Mouse (Mus musculus): Measurements from ENCODE around the gene Zfp580. TPM values are rescaled to one million over a fixed set of nuclear protein-coding genes. Genes with fewer than 3 reads are reported as not detected.
"Not testable (repeated sequence)": the region's sequence is repeated elsewhere in the genome, so short reads cannot be mapped to it uniquely, and the experiment has no call there.

The Zfp580 gene
- not detected in 2 replicates for total RNA-seq (2015; ENCODE audit: low replicate concordance)
- 0.26 TPM in 1 of 2 replicates, not detected in the other for total RNA-seq (2017; ENCODE audit: low replicate concordance)

DNA sequence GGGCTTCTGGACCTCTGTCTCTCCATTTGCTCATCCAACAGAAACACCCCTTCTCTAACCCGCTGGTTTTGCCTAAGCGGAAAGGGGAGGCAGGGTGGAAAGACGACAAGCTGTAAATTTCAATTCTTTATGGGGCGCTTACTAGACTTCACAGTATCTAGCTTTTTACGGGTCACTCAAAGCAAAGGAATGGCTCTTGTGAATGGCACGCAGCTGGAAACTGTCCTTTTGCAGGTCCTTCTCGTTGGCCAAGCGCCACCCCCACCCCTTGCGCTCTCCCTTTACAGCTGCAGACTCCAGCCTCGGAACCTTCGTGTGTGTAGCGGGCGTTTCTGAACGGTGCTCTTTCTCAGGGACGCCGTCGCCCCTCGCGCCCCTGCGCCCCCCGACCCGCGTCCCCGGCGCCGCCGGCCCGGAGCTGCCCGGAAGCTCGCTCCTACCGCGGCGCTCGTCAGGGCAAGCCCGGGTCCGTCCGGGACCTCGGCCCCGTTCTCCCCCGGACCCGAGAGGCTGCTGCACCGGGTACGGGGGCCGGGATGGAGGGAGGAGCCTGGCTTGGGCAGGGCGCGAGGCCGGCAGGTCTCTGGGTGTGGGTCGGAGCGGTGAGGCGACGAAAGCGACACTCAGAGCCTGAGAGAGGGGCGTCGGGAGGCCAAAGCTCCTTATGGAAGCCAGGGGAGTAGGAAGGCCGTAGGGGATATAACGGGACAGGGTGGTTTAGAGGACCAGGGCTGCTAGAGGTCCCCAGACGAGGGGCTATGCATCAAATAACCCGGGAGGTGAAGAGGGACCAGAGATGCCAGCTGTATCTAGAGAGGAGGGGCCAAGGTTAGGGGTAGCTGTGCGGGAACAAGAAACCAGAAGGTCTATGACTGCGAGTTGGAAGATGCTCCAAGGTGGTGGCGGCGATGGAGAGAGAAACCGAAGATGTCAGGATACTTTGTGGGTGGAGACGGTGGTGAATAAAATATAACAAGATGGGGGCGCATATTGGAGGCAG is at the start of gene Zfp580:
TSS of gene Zfp580 (plus strand) at position 346 of the 1,000 bp plus-strand sequence.
- ATAC-seq (replicated peaks; ENCODE audit: low FRiP score, poor library complexity, severe bottlenecking), result no peak

DNA sequence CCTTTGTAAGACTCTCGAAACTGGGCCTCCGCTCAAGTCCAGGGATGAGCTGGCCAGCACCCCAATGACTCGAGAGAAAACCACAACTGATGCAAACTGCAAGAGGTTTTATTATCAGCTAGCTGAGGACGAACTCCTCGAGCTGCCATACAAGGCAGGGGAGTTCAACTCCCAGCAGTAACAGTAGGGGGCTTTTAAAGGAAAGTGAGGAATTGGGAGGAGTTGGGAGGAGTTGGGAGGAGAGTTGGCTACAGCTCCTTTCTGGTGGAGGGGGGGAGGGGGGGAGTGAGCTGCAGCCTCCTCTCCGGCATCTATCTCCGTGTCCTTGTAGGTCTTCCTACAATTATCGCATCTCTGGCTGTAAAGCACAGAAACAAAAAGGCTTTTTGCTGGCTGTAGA is 48.5 kb upstream of the Zfp580 start:
- ATAC-seq (replicated peaks; ENCODE audit: low FRiP score, poor library complexity, severe bottlenecking), result not testable (repeated sequence)

DNA sequence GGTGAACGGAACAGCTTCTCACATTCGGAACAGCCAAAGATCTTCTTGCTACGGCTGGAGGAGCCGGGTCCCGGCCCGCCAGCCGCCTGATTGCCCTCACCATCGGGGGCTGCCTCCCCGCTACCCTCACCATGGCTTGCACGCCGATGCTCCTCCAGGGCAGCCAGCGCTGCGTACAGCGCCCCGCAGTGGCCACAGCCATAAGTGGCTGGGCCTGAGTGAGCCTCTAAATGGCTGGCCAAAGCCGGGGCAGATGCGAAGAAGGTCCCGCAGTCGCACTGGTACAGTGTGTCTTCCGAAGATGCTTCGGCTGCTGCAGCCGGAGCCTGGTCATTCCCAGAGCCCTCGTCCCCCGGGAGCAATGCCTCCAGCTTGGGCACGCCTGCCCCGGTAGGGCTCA is 43.1 kb upstream of the Zfp580 start:
- no peak for ATAC-seq (replicated peaks; ENCODE audit: low FRiP score, poor library complexity, severe bottlenecking)

DNA sequence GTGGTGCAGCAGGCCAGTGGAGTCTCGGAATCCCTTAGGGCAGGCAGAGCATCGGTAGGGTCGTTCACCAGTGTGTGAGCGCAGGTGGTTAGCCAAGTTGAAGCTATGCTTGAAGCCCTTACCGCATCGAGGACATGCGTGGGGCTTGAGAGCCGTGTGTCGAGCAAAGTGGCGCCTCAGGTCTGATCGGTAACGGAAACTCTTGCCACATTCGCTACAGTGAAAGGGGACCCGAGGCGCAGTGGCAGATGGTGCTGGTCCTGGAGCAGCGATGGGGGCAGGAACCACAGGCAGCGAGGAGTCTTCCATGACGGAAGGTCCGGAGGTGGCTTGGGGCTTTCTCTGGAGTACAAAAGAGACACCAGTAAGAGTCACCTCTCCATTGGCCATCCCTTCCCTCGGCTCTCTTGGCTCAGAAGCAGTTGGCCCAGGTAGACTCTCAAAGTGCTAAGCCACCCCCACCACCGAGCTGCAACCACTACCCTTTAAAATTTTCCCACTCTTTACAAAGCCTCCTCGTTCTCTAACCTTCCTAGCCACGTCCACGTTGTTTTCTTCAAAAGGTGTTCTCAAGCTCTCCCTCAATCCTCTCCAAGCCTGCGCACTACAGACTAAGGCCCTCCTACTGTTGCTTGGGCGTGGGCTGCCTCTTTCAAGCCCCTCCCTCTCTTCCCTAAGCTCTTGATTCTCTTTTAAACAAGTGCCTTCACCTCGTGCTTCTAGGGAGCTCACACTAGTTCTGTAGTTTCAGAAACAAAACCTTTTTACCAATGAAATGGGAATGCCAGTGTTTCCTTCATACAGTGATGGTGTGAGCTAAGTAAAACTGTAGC is 38.4 kb upstream of the Zfp580 start:
- ATAC-seq (replicated peaks; ENCODE audit: low FRiP score, poor library complexity, severe bottlenecking), result no peak

DNA sequence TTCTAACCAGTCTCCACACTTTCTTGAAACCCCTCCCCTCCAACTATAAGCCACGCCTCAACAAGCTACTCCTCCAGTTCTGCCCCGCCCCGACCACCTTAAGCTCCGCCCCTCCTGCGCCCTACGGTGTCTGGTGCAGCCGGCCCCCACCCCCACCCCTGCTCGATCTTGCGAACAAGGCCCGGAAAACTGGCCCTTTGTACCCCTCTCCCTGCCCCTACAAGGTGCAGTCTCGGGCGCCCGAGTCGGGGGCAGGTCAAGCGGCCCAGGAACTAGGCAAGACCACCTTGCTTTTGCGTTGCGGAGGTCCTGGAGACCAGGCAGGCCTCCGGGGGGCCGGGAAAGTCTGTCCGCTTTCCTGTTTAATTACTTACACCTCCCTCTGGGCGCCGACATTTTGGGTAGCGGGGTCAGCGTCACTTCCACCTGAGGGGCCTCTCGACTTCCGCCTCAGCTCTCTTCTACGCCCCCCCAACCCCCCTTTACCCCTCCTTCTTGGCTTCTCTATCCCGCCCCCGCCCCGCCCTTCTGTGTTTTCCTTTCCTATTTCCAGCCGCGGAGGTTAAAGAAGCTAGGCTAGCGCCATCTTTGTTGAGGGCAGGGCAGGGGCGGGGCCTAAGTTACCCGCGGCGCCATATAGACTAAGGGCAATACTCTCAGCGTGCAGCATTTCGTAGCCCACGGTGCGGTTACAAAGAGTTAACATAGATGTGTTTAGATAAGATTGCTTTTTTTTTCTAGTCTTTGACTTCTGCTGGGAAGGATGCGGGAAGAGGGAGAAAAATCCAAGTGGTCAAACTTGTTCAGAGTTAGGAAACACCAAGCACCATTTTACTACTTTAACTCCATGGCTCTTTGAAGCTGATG is 36.9 kb upstream of the Zfp580 start, which contains the start of the genes Zfp524 and Fiz1:
TSS of gene Zfp524 (plus strand) at position 165 of the 867 bp plus-strand sequence.
TSS of gene Fiz1 (minus strand) at position 447 of the 867 bp plus-strand sequence.
- ATAC-seq (replicated peaks; ENCODE audit: low FRiP score, poor library complexity, severe bottlenecking), result peak; percentile 79

DNA sequence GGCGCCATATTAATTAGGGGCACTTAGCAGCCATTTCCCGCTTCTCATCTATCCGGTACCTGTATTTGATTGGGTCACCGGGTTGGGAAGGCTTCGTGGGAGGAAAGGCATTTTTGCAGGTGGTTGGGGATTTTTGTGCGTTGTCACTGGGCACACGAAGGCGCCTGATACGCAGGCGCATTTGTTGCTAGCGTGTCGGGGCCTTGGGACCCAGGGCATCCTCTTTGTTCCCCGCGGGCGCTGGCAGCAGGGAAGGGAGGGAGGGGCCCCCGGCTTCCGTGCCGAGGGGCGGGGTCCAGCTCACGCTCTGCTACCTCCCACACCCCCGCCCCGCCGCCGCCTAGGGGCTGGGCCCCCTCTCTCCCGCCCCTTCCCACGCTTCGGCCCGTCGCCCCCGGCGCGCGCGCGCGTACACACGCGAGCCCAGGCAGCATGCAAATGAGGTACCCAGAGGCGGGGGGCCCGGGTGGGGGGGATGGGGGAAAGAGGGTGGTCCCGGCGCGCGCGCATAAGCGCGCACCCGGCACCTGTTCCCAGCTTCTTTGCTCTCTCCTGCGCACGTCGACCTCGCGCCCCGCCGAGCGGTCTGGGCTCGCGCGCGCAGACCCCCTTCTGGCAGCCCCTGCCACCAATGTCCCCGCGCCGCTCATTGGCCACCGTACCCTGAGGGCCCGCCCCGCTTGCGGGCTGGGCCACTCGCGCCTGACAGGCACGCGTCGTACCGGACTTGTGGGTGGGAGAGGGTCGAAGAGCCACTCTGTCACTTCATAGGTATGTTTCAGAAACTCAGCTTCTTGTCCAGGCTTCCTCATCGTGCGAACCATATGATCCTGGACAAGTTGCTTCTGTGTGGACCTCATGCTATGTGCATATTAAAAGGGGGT is 36.0 kb upstream of the Zfp580 start, which contains the start of gene Gm44973:
TSS of gene Gm44973 (plus strand) at position 379 of the 884 bp plus-strand sequence.
- ATAC-seq (replicated peaks; ENCODE audit: low FRiP score, poor library complexity, severe bottlenecking), result peak; percentile 84

DNA sequence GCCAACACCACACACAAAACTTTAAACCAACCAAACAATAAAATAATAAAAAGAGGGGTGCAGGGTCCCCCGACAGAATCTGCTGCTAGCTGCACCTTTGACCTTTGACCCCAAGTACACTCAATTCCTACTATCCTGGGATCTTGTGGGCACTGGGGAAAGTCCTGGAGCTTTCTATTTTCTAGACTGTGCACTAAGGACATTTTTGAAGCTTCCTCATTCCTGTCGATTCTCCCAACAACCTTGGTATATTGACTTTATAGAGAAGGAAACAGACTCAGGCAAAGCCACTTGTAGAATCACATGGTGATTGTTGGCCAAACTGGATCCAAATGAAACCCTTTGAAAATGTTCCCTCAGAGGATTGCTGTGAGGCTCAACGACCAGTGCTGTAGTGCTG is 35.3 kb upstream of the Zfp580 start:
- no peak for ATAC-seq (replicated peaks; ENCODE audit: low FRiP score, poor library complexity, severe bottlenecking)

DNA sequence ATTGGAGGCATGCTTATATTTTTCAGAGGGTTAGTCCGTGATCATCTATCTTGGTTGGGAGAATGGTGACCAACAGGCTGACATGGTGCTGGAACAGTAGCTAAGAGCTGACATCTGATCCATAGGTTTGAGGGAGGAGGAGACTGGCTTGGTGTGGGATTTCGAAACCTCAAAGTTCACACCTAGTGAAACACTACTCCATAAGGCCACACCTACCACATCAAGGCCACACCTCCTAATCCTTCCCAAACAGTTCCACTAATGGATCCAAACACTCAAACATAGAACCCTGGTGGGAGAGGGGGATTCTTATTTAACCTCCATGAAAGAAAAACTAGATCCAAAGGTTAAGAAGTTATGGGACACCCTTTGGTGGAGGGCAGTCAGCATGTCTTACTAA is 34.4 kb upstream of the Zfp580 start:
- ATAC-seq (replicated peaks; ENCODE audit: low FRiP score, poor library complexity, severe bottlenecking), result no peak

DNA sequence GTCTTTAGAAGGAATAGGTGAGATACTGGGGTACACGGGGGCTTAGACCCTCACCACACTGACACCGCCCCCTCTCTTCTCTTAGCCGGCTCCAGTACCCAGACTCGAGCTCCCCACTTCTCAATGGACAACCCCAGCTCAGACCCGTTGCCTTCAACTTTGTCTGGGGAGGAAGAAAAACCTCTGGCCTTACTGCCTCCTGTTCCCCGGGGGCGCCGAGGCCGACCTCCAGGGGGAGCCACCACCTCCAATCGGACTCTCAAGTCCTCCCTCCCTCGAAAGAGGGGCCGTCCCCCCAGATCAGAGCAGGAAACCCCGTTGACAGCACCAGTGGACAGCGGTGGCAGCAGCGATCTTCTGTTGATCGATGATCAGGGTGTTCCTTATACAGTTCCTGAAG is 34.0 kb upstream of the Zfp580 start:
- no peak for ATAC-seq (replicated peaks; ENCODE audit: low FRiP score, poor library complexity, severe bottlenecking)

DNA sequence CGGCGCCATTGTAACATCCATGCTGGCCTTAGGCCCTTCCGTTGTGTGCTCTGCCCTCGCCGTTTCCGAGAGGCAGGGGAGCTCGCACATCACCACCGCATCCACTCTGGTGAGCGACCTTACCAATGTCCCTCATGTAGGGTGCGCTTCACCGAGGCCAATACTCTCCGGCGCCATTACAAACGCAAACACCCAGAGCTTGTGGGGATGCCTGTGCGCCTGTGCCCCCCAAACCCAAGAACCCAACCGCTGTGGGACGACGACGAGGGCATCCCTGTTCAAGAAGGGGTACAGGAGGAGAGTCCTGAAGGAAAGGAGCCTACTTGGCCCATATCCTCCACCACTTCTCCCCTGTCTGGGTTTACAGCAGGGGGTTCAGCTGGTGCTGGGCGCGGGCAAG is 33.4 kb upstream of the Zfp580 start:
- ATAC-seq (replicated peaks; ENCODE audit: low FRiP score, poor library complexity, severe bottlenecking), result no peak

DNA sequence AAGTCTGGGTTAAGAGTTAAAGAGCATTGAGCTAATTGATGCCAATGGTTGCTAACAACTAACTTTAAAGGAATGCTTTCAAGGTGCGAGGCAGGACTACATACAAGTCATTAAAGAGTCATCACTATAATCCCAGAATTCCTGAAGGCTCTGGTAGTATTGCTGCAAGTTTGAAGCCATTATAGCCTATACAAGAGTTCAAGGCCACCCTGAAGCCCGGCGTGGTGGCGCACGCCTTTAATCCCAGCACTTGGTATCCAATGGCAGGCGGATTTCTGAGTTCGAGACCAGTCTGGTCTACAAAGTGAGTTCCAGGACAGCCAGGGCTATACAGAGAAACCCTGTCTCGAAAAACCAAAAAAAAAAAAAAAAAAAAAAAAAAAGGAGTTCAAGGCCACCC is 31.8 kb upstream of the Zfp580 start:
- ATAC-seq (replicated peaks; ENCODE audit: low FRiP score, poor library complexity, severe bottlenecking), result not testable (repeated sequence)

DNA sequence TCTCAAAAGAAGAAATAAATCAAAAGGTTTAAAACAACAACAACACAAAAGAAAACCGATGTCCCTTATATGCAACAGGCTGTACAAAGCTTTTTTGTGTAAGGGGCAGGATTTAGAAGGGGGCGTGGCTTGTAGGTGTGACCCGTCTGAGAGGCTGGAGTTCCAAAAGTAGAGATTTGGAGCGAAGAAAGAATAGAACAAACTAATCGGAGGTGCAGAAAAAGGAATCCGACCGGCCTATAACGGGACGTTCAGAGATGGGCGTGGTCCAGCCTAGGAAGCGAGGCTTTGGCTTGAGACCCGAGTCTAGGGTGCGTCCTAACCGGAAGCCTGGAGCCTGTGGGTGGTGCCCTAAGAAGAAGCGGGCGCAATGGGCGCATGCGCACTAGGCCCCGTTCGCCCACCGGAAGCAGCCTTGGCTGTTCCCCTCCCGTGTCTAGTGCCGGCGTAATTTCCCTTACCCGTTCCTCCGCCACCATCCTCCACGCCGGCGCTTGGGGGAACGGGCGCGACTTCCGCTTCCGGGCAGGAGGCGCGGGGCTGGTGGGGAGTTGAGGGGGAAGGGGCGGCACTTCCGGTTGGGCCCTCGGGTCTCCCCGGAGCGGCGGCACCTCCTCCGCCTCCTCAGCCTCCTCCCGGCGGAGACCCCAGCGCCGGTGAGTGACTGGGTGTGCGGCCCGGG is 31.2 kb upstream of the Zfp580 start, which contains the start of the genes Zfp865 and Ccdc106:
TSS of gene Zfp865 (plus strand) at position 377 of the 682 bp plus-strand sequence.
TSS of gene Ccdc106 (plus strand) at position 554 of the 682 bp plus-strand sequence.
- ATAC-seq (replicated peaks; ENCODE audit: low FRiP score, poor library complexity, severe bottlenecking), result peak; percentile 94

DNA sequence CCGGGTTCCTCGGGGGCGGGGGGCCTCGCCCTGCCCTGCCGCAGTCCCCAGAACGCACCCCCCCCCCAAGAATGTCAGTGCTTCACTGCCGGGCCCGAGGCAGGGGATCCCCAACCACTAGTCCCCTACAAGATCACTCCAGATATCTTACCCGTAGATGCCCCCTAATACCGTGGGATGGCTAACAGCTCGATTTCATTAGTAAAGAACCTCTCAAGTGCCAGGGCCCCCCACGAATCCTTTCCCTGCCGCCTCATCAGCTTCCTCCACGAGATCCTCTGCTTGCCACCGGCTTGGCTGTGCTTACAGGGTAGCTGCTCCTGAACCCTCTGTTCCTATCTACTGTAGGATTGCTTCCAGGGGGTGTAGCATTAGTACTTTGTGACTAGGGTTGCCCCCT is 30.7 kb upstream of the Zfp580 start:
- no peak for ATAC-seq (replicated peaks; ENCODE audit: low FRiP score, poor library complexity, severe bottlenecking)

DNA sequence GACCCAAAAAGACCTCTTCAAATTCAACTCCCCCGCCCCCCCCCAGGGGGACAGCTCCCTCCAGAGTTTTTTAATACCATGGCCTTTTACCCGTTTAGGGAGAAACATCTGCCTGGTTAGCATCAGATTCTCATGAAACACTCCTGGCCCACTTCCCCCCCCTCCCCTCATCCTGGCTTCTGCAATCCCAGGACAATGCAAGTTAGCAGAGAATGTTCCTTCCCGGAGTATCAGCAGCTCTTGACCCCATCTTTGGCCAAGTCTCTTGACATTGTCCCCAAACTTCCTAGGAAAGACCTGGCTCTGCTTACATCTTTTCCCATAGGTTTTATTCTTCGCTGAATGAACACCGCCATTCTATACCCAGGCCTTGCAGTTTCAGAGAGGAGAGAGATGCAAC is 30.1 kb upstream of the Zfp580 start:
- no peak for ATAC-seq (replicated peaks; ENCODE audit: low FRiP score, poor library complexity, severe bottlenecking)

DNA sequence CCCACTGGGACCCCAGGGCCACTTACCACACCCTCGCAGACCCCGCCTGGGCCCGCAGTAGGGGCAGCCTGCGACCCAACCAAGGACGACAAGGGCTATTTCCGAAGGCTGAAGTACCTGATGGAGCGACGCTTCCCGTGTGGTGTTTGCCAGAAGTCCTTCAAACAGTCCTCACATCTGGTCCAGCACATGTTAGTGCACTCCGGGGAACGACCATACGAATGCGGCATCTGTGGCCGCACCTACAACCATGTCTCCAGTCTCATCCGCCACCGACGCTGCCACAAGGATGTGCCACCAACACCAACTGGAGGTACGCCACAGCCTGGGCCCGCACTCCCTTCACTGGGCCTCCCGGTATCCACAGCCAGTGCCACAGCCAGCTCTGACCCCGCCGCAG is 21.8 kb upstream of the Zfp580 start:
- ATAC-seq (replicated peaks; ENCODE audit: low FRiP score, poor library complexity, severe bottlenecking), result no peak

DNA sequence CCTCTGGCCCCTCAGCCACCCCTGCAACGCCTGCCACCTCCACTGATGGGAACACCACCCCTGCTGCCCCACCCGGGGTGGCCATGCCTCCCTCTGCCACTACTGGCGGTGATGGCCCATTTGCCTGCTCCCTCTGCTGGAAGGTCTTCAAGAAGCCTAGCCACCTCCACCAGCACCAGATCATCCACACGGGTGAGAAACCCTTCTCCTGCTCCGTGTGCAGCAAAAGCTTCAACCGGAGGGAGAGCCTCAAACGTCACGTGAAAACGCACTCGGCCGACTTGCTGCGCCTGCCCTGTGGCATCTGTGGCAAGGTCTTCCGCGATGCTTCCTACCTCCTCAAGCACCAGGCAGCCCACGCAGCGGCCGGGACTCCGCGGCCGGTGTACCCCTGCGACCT is 21.4 kb upstream of the Zfp580 start:
- no peak for ATAC-seq (replicated peaks; ENCODE audit: low FRiP score, poor library complexity, severe bottlenecking)

DNA sequence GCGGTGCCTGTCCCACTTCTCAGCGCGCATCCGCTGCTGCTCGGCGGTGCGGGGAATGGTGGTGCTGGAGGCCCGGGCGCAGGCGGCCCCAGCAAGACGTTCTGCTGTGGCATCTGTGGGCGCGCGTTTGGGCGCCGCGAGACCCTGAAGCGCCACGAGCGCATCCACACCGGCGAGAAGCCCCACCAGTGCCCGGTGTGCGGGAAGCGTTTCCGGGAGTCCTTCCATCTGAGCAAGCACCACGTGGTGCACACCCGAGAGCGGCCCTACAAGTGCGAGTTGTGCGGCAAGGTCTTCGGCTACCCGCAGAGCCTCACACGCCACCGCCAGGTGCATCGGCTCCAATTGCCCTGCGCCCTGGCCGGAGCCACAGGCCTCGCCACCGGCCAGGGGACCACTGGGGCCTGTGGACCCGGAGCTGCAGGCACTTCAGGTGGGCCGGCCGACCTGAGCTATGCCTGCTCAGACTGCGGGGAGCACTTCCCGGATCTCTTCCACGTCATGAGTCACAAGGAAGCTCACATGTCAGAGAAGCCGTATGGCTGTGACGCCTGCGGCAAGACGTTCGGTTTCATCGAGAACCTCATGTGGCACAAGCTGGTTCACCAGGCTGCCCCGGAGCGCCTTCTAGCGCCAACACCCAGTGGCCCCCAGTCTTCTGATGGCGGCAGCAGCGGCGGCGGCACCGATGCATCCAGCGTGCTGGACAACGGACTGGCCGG is 20.6 kb upstream of the Zfp580 start:
- no peak for ATAC-seq (replicated peaks; ENCODE audit: low FRiP score, poor library complexity, severe bottlenecking)

Measured in erythroblast, adult 5-6 weeks (primary cell).